Mouse (Mus musculus): ENCODE results near the gene Krt7.

GRCm38 (mm10) chr15:101463651-101464050 is 52.8 kb downstream of the Krt7 start, which contains the start of gene Krt81:
- TF ChIP-seq USF1 (IDR thresholded peaks at IDR 0.05; ENCODE audit: low read depth, low read length) (no peak), ZKSCAN1 (IDR thresholded peaks at IDR 0.05; ENCODE audit: borderline replicate concordance, low read depth, low read length) (no peak), CTCF (conservative IDR thresholded peaks at IDR 0.05 in 1 of 2, IDR thresholded peaks at IDR 0.05 in 1 of 2; ENCODE audit: low read depth in 2 of 2, low read length in 2 of 2) (no peak)
